Mouse (Mus musculus) C2C12 (cell line): Measurements from ENCODE around the gene Igfbp7.

Experiments
- CTCF ChIP-seq: IDR thresholded peaks from one replicate; pipeline ENCODE4 v1.5.1; 2011; ENCODE audit not compliant: control insufficient read depth, insufficient read depth, insufficient read length
- MAX ChIP-seq: IDR thresholded peaks from one replicate; pipeline ENCODE4 v1.6.1; 2011; ENCODE audit warnings: mild to moderate bottlenecking, control low read depth
- MYOD1 ChIP-seq: IDR thresholded peaks from one replicate; pipeline ENCODE4 v1.6.1; 2011; ENCODE audit warnings: low read depth; ENCODE audit not compliant: control insufficient read depth, insufficient read length
- MYOG ChIP-seq: IDR thresholded peaks from one replicate; pipeline ENCODE4 v1.6.1; 2011; ENCODE audit not compliant: control insufficient read depth, insufficient read length; ENCODE audit errors: extremely low read depth

GRCm38 (mm10) chr5:77398285-77399057 is 9.4 kb downstream of the Igfbp7 start:
- no peak for TF ChIP-seq CTCF
- TF ChIP-seq MYOG = no peak
- no peak for TF ChIP-seq MYOD1
- TF ChIP-seq MAX = no peak
